14 mouse cellular contexts compared by ENCODE assay signal in genomic region chr14:21073981-21074380, GRCm38 (mm10). TPM values are rescaled to one million over a fixed set of nuclear protein-coding genes. Genes with fewer than 3 reads are reported as not detected.
DNase-seq lines count a peak whose midpoint lies in the region; ATAC-seq lines count a peak whose summit lies in the region.
"Had no signal": no experiment of that assay in that cellular context is flagged by ENCODE, and none has a peak within 500 bp of the region (broad histone marks: within the 10 kb centered on the region; RNA-seq: fewer than 3 reads in every experiment).

No protein-coding gene starts in this region.

- DNase-seq in heart, postnatal 4 days, result no peak
- DNase-seq in MEL-GATA-1-ER (ENCODE audit: extremely low read depth, low read depth), result peak; percentile 76
- DNase-seq in c-Kit-positive CD71-positive TER-119-positive erythroid progenitor cells, embryonic 14.5 days (ENCODE audit: low spot score), result peak; percentile 68
- DNase-seq in cerebellum, postnatal 14 days, result no peak
- DNase-seq in gastrocnemius, postnatal 10 days, result no peak
- DNase-seq: adrenal gland, postnatal 25 days; thymus, postnatal 25 days had no signal

- H3K9ac ChIP-seq in heart, embryonic 14.5 days (ENCODE audit: low read length), result 0 out of 2 replicates have a peak overlapping the region, but pooled peaks have one; percentile 30
- H3K9ac ChIP-seq in liver, embryonic 15.5 days, result 0 out of 2 replicates have a peak overlapping the region, but pooled peaks have one; percentile 35
- H3K9ac ChIP-seq: hindbrain, embryonic 12.5 days; kidney, embryonic 15.5 days; midbrain, embryonic 13.5 days had no signal

- H3K36me3 ChIP-seq in heart, embryonic 14.5 days (ENCODE audit: control insufficient read depth, insufficient read depth, low read length), result no peaks in the 10 kb centered on the region
- no peaks in the 10 kb centered on the region for H3K36me3 ChIP-seq in liver, embryonic 15.5 days (replicated peaks)
- H3K36me3 ChIP-seq: hindbrain, embryonic 12.5 days; kidney, embryonic 15.5 days; midbrain, embryonic 13.5 days had no signal

- H3K4me1 ChIP-seq in heart, embryonic 14.5 days (ENCODE audit: control insufficient read depth in 2 of 2, insufficient read depth in 2 of 2, low read length in 2 of 2), result peaks cover 7 to 46% of the 10 kb centered on the region in 2 experiments
- peaks cover 70% of the 10 kb centered on the region for H3K4me1 ChIP-seq in liver, embryonic 15.5 days (replicated peaks)

- peak overlapping the region in 1 of 2 experiments; percentile 6; a peak in 2 of 4 replicates for H3K27ac ChIP-seq in heart, embryonic 14.5 days (replicated peaks in 1 of 2; ENCODE audit: control insufficient read depth in 1 of 2, insufficient read depth in 1 of 2, low read depth in 2 of 2, low read length in 2 of 2)
- H3K27ac ChIP-seq in liver, embryonic 15.5 days (replicated peaks), result peak overlapping the region; percentile 93
- H3K27ac ChIP-seq: hindbrain, embryonic 12.5 days; kidney, embryonic 15.5 days; midbrain, embryonic 13.5 days had no signal

- H3K4me3 ChIP-seq in heart, embryonic 14.5 days (ENCODE audit: control insufficient read depth in 1 of 2, insufficient read depth in 1 of 2, low read depth in 1 of 2, low read length in 2 of 2), result no peak overlapping the region
- H3K4me3 ChIP-seq in liver, embryonic 15.5 days (replicated peaks), result 0 out of 2 replicates have a peak overlapping the region, but pooled peaks have one; percentile 14
- H3K4me3 ChIP-seq: hindbrain, embryonic 12.5 days; midbrain, embryonic 13.5 days had no signal

- no peak for ATAC-seq in heart, embryonic 14.5 days (ENCODE audit: insufficient number of reproducible peaks, insufficient read depth, low FRiP score, low read depth)
- ATAC-seq in liver, embryonic 15.5 days (ENCODE audit: insufficient read depth), result peak; percentile 43
- ATAC-seq: CD4-positive, CD25-positive, alpha-beta regulatory T cell, adult 4 months; forebrain, embryonic 14.5 days; midbrain, embryonic 13.5 days had no signal

- H3K9me3 ChIP-seq in heart, embryonic 14.5 days (ENCODE audit: control insufficient read depth, low read length), result no peaks in the 10 kb centered on the region
- H3K9me3 ChIP-seq in liver, embryonic 15.5 days (replicated peaks), result no peaks in the 10 kb centered on the region
- H3K9me3 ChIP-seq: hindbrain, embryonic 12.5 days; kidney, embryonic 15.5 days; midbrain, embryonic 13.5 days had no signal

- H3K27me3 ChIP-seq in heart, embryonic 14.5 days (ENCODE audit: control insufficient read depth, insufficient read depth, low read length), result no peaks in the 10 kb centered on the region
- no peaks in the 10 kb centered on the region for H3K27me3 ChIP-seq in liver, embryonic 15.5 days
- H3K27me3 ChIP-seq: hindbrain, embryonic 12.5 days; kidney, embryonic 15.5 days; midbrain, embryonic 13.5 days had no signal

- 20% methylated on average over 3 of the region's 3 CpGs for WGBS in heart, embryonic 14.5 days
- 11% methylated on average over 3 of the region's 3 CpGs for whole genome bisulfite sequencing in liver, embryonic 15.5 days (ENCODE audit: insufficient replicate concordance)

- H3K4me2 ChIP-seq in heart, embryonic 14.5 days (ENCODE audit: low read length), result peak overlapping the region; percentile 29; the same call in 1 of the 2 replicates
- H3K4me2 ChIP-seq in liver, embryonic 15.5 days, result peak overlapping the region; percentile 93
- H3K4me2 ChIP-seq: hindbrain, embryonic 12.5 days; midbrain, embryonic 13.5 days had no signal

RNA-seq across cellular contexts. Expression of gene Adk, which starts 21.6 kb away (rescaled TPM):
- 250 and 263 TPM in 2 replicates for polyA plus RNA-seq in heart, embryonic 14.5 days (2014; fragmentation: Nextera tagmentation; extraction: Ambion mirVana)
- total RNA-seq in heart, postnatal 4 days (2021), result 100 to 1,000 TPM; 142 to 149 TPM
- polyA plus RNA-seq in liver, embryonic 15.5 days (2015; fragmentation: Nextera tagmentation; extraction: Ambion mirVana), result 197 and 203 TPM in 2 replicates
- total RNA-seq in gastrocnemius, postnatal 10 days (2021), result 10 to 100 TPM; 85.9 to 86.1 TPM

RNA-seq across cellular contexts. Expression of gene Ap3m1, which starts 21.7 kb away (rescaled TPM):
- polyA plus RNA-seq in heart, embryonic 14.5 days (2014; fragmentation: Nextera tagmentation; extraction: Ambion mirVana), result 63.2 and 72.3 TPM in 2 replicates
- total RNA-seq in heart, postnatal 4 days (2021), result 10 to 100 TPM; 75.5 to 79.0 TPM
- polyA plus RNA-seq in liver, embryonic 15.5 days (2015; fragmentation: Nextera tagmentation; extraction: Ambion mirVana), result 29.0 and 30.2 TPM in 2 replicates
- total RNA-seq in gastrocnemius, postnatal 10 days (2021), result 10 to 100 TPM; 48.1 to 51.5 TPM

Comparison
In these comparisons a context has a peak if more than half of its experiments do, and no peak if none do; other contexts are left out.
1. DNase-seq: peak in MEL-GATA-1-ER (single experiment) and c-Kit-positive CD71-positive TER-119-positive erythroid progenitor cells, embryonic 14.5 days (single experiment); none in heart, postnatal 4 days (single experiment), cerebellum, postnatal 14 days (0 of 2) and gastrocnemius, postnatal 10 days (single experiment).